Mouse (Mus musculus): ENCODE measurements around the gene Mlph. TPM values are rescaled to one million over a fixed set of nuclear protein-coding genes. Genes with fewer than 3 reads are reported as not detected.

Mlph gene
- polyA plus RNA-seq, 1 experiment = 0.89 TPM

DNA sequence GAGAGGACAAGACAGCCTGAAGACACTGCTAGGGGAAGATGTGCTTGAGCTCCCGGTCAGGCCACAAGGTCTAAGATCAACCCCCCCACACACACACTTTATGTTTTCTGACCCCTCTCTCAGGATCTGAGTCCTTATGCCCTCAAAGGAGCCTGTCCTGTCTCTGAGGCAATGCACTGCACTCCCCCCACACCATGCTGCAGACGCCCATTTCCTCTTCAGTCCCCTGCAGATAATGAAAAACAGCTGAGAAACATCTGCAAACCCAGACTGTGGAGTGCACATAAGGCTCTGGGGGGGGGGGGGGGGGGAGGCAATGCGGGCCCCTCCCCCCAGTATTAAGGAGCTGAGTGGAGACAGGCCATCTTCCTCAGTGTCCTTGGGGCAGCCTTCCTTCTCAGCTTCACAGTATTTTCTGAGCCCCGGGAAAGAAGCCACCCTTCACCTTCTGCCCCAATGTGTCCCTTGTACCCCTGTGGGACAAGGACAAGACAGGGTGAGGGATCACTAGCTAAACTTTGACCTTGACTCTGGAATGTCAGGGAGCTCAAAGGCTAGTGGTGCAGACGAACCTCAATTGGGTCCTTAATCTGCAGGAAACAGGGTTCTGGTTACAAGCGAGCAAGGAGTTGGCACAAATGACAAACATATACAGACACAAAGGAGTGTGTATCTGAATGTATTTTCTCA is 29.0 kb upstream of the Mlph start:
- no peak for DNase-seq (ENCODE audit: low read depth in 1 of 2, low spot score in 2 of 2)
- Histone ChIP-seq H3K4me3 (ENCODE audit: extremely low read depth, insufficient read depth, insufficient read length) (no peak overlapping the region), H3K36me3 (ENCODE audit: control insufficient read depth, insufficient read depth, low read length) (no peaks in the 10 kb centered on the region), H3K4me1 (ENCODE audit: control insufficient read depth, insufficient read depth, insufficient read length) (no peaks in the 10 kb centered on the region), H3K27ac (ENCODE audit: insufficient read depth, low read length) (no peak overlapping the region), H3K27me3 (ENCODE audit: control insufficient read depth, insufficient read depth, low read length) (no peaks in the 10 kb centered on the region)
- TF ChIP-seq CTCF (IDR thresholded peaks at IDR 0.05; ENCODE audit: extremely low read depth, insufficient read depth, insufficient read length, insufficient replicate concordance) (no peak), POLR2A (IDR thresholded peaks at IDR 0.05; ENCODE audit: low read depth, low read length) (no peak)
- 59% methylated on average over 6 of the region's 6 CpGs for WGBS

DNA sequence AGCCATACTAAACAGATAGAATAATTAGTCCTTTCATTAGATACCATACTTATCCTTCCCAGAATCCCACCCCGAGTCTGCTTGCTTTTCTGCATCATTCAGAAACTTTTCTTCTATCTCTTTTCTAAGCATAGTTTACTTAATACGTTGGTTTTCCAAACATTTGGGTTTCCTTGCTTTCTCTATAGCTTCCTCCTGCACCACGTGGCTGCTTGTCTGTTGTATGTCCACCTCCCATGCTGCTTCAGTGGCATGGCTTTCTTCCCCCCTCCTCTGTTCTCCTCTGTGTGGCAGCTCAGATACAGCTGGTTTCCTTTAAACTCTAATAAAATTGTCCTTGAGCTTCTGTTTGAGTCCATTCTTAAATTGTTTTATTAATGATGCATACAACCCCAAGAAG is 20.4 kb upstream of the Mlph start:
- Histone ChIP-seq H3K27me3 (ENCODE audit: control insufficient read depth, insufficient read depth, low read length) (no peaks in the 10 kb centered on the region), H3K36me3 (ENCODE audit: control insufficient read depth, insufficient read depth, low read length) (no peaks in the 10 kb centered on the region), H3K27ac (ENCODE audit: insufficient read depth, low read length) (no peak overlapping the region), H3K4me3 (ENCODE audit: extremely low read depth, insufficient read depth, insufficient read length) (no peak overlapping the region), H3K4me1 (ENCODE audit: control insufficient read depth, insufficient read depth, insufficient read length) (no peaks in the 10 kb centered on the region)
- 39% methylated on average over 3 of the region's 3 CpGs for WGBS
- TF ChIP-seq CTCF (IDR thresholded peaks at IDR 0.05; ENCODE audit: extremely low read depth, insufficient read depth, insufficient read length, insufficient replicate concordance) (no peak), POLR2A (IDR thresholded peaks at IDR 0.05; ENCODE audit: low read depth, low read length) (no peak)
- no peak for DNase-seq (ENCODE audit: low read depth in 1 of 2, low spot score in 2 of 2)

DNA sequence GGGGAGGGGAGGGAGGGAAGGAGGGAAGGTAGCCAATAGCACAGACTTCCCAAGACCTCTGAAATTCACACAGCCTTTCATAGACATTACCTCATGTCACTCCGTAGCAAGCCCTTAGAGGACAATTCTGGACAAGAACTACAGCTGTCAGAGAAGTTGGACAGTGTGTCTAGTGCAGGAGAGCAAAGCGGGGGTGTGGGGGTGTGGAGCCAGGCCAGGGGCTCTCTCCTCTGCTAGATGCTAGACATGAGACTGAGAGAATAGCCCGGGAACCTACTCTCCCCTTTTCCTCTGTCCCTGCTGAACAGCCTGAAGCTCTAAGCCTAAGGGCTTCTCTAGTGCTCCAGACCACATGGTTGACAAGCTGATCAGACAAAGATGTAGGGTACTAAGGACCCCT is 19.9 kb upstream of the Mlph start:
- Histone ChIP-seq H3K4me1 (ENCODE audit: control insufficient read depth, insufficient read depth, insufficient read length) (no peaks in the 10 kb centered on the region), H3K27ac (ENCODE audit: insufficient read depth, low read length) (no peak overlapping the region), H3K27me3 (ENCODE audit: control insufficient read depth, insufficient read depth, low read length) (no peaks in the 10 kb centered on the region), H3K36me3 (ENCODE audit: control insufficient read depth, insufficient read depth, low read length) (no peaks in the 10 kb centered on the region), H3K4me3 (ENCODE audit: extremely low read depth, insufficient read depth, insufficient read length) (no peak overlapping the region)
- WGBS = 73% methylated on average over 3 of the region's 3 CpGs
- TF ChIP-seq CTCF (IDR thresholded peaks at IDR 0.05; ENCODE audit: extremely low read depth, insufficient read depth, insufficient read length, insufficient replicate concordance) = no peak
- TF ChIP-seq POLR2A (IDR thresholded peaks at IDR 0.05; ENCODE audit: low read depth, low read length) = no peak
- DNase-seq (ENCODE audit: low read depth in 1 of 2, low spot score in 2 of 2) = no peak

DNA sequence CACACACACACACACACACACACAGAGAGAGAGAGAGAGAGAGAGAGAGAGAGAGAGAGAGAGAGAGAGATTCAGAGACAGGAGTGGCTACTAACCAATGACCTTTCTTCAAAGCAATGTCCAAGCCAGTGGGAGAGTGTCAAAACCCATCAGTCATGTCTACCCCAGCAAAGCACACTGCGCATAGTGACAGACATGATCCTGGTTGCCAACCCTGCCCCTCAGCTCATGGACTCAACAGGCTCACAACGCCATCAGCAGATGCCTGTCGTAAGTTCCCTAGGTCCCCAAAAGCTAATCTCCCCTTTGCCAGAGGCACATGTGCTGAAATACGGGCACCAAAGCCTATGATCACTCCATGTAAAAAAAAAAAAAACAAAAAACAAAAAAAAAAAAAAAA is 18.6 kb upstream of the Mlph start:
- TF ChIP-seq CTCF (IDR thresholded peaks at IDR 0.05; ENCODE audit: extremely low read depth, insufficient read depth, insufficient read length, insufficient replicate concordance) = no peak
- no peak for TF ChIP-seq POLR2A (IDR thresholded peaks at IDR 0.05; ENCODE audit: low read depth, low read length)
- H3K4me1 ChIP-seq (ENCODE audit: control insufficient read depth, insufficient read depth, insufficient read length) = no peaks in the 10 kb centered on the region
- no peak overlapping the region for H3K27ac ChIP-seq (ENCODE audit: insufficient read depth, low read length)
- H3K4me3 ChIP-seq (ENCODE audit: extremely low read depth, insufficient read depth, insufficient read length) = no peak overlapping the region
- H3K36me3 ChIP-seq (ENCODE audit: control insufficient read depth, insufficient read depth, low read length) = no peaks in the 10 kb centered on the region
- H3K27me3 ChIP-seq (ENCODE audit: control insufficient read depth, insufficient read depth, low read length) = no peaks in the 10 kb centered on the region
- DNase-seq (ENCODE audit: low read depth in 1 of 2, low spot score in 2 of 2) = no peak
- 85% methylated on average over 4 of the region's 4 CpGs for WGBS

DNA sequence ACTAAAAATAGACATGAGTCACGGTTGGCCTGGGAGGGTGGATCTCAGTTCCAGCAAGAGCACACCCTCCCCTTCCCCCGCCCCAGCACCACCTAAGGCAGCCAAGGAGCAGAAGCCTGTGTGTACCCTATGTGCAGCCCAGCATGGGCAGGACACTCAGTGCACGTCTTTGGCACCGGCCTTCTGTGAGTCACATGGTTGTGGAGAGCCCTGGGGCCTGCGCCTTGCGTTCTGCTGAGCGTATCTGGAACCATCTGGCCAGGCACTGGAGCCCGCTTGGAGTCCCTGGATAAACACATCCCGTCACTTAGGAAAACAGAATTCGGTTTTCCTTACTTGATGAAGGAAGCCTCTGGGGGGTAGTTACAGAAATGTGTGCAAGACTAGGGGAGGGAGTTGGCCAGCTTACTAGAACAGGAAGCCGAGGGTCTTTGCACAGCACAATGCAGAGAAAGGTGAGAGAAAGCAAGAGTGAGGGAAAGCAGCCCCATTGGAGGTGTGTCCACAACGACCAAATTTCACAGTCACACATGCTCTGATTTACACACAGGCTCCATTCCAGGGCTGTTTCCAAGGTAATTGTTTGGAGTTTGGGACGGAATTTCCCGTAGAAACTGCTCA is 18.0 kb upstream of the Mlph start:
- Histone ChIP-seq H3K4me3 (ENCODE audit: extremely low read depth, insufficient read depth, insufficient read length) (no peak overlapping the region), H3K4me1 (ENCODE audit: control insufficient read depth, insufficient read depth, insufficient read length) (no peaks in the 10 kb centered on the region), H3K27ac (ENCODE audit: insufficient read depth, low read length) (no peak overlapping the region), H3K36me3 (ENCODE audit: control insufficient read depth, insufficient read depth, low read length) (no peaks in the 10 kb centered on the region), H3K27me3 (ENCODE audit: control insufficient read depth, insufficient read depth, low read length) (no peaks in the 10 kb centered on the region)
- no peak for DNase-seq (ENCODE audit: low read depth in 1 of 2, low spot score in 2 of 2)
- 72% methylated on average over 14 of the region's 14 CpGs for WGBS
- TF ChIP-seq CTCF (IDR thresholded peaks at IDR 0.05; ENCODE audit: extremely low read depth, insufficient read depth, insufficient read length, insufficient replicate concordance) (no peak), POLR2A (IDR thresholded peaks at IDR 0.05; ENCODE audit: low read depth, low read length) (no peak)

DNA sequence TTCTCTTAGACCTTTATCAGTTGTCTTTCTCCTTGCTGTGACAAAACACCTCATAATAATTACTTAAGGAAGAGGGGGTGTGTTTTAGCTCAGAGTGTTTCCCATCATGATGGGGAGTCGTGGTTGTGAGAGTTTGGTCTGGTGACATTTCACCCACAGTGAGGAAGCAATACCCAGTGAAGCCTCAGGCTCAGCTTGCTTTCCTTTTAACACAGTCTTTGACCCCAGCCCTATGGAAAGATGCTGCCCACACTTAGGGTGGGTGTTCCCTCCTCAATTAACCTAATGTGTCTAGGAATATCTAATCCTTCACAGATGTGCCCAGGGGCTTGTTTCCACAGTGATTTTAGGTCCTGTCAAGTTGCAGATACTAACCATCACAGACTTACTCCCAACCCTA is 16.9 kb upstream of the Mlph start:
- no peak overlapping the region for H3K4me3 ChIP-seq (ENCODE audit: extremely low read depth, insufficient read depth, insufficient read length)
- no peaks in the 10 kb centered on the region for H3K27me3 ChIP-seq (ENCODE audit: control insufficient read depth, insufficient read depth, low read length)
- no peaks in the 10 kb centered on the region for H3K4me1 ChIP-seq (ENCODE audit: control insufficient read depth, insufficient read depth, insufficient read length)
- no peak for DNase-seq (ENCODE audit: low read depth in 1 of 2, low spot score in 2 of 2)
- H3K27ac ChIP-seq (ENCODE audit: insufficient read depth, low read length) = no peak overlapping the region
- WGBS = 6% methylated on average over 1 of the region's 1 CpGs
- TF ChIP-seq CTCF (IDR thresholded peaks at IDR 0.05; ENCODE audit: extremely low read depth, insufficient read depth, insufficient read length, insufficient replicate concordance) = no peak
- TF ChIP-seq POLR2A (IDR thresholded peaks at IDR 0.05; ENCODE audit: low read depth, low read length) = no peak
- no peaks in the 10 kb centered on the region for H3K36me3 ChIP-seq (ENCODE audit: control insufficient read depth, insufficient read depth, low read length)

DNA sequence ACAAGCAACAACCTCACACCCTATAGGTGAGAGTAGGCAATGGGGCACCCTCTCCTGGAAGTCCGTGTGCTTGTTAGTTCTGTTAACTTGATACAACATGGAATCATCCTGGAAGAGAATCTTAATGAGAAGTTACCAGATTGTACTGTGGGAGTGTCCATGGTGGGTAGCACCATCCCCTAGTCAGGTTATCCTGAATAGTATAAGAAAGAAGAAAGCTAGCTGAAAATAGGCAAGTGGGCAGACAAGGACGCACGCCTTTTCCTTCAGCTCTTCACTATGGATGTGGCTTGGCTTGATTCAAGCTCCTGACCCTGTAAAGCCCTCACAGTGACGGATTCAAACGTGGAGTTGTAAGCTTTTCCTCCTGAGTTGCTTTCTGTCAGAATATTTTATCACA is 15.1 kb upstream of the Mlph start:
- no peaks in the 10 kb centered on the region for H3K4me1 ChIP-seq (ENCODE audit: control insufficient read depth, insufficient read depth, insufficient read length)
- no peak for DNase-seq (ENCODE audit: low read depth in 1 of 2, low spot score in 2 of 2)
- H3K4me3 ChIP-seq (ENCODE audit: extremely low read depth, insufficient read depth, insufficient read length) = no peak overlapping the region
- no peak overlapping the region for H3K27ac ChIP-seq (ENCODE audit: insufficient read depth, low read length)
- WGBS = 92% methylated on average over 5 of the region's 5 CpGs
- TF ChIP-seq POLR2A (IDR thresholded peaks at IDR 0.05; ENCODE audit: low read depth, low read length) (no peak), CTCF (IDR thresholded peaks at IDR 0.05; ENCODE audit: extremely low read depth, insufficient read depth, insufficient read length, insufficient replicate concordance) (no peak)
- no peaks in the 10 kb centered on the region for H3K27me3 ChIP-seq (ENCODE audit: control insufficient read depth, insufficient read depth, low read length)
- no peaks in the 10 kb centered on the region for H3K36me3 ChIP-seq (ENCODE audit: control insufficient read depth, insufficient read depth, low read length)

Measured in spleen, adult 2 months (tissue).